38 mouse cellular contexts compared by ENCODE assay signal in the genomic region with DNA sequence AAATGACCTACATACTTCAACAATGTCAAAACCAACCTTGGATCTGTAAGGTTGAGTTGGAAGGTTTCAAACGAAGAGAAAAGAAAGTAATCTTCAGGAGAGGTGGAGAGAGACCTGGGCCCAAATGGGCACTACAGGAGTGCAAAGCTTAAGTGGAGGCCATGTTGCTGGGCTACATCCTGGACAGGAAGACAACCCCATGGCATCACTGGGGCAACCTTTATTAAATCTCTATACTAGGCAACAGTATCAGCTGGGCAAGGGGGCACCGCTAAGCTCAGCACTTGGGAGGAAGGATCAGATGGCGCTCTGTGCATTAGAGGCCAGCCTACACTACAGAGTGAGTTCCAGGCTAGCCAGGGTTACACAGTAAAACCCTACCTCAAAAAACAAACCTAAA. TPM values are rescaled to one million over a fixed set of nuclear protein-coding genes. Genes with fewer than 3 reads are reported as not detected.
"Had no signal": no experiment of that assay in that cellular context is flagged by ENCODE, and none has a peak within 500 bp of the region (broad histone marks: within the 10 kb centered on the region; RNA-seq: fewer than 3 reads in every experiment).

No protein-coding gene starts in this region.

- ATAC-seq: forebrain, embryonic 13.5 days; forebrain, embryonic 14.5 days; forebrain, embryonic 15.5 days; forebrain, embryonic 16.5 days; forebrain, postnatal 0 days had no signal

- H3K9ac ChIP-seq: embryonic facial prominence, embryonic 12.5 days; embryonic facial prominence, embryonic 13.5 days; embryonic facial prominence, embryonic 15.5 days; forebrain, embryonic 12.5 days; forebrain, embryonic 13.5 days; forebrain, embryonic 15.5 days; forebrain, postnatal 0 days had no signal

- H3K27me3 ChIP-seq: embryonic facial prominence, embryonic 12.5 days; embryonic facial prominence, embryonic 13.5 days; embryonic facial prominence, embryonic 15.5 days; forebrain, embryonic 12.5 days; forebrain, embryonic 13.5 days; forebrain, embryonic 15.5 days had no signal

- H3K27ac ChIP-seq: embryonic facial prominence, embryonic 10.5 days; embryonic facial prominence, embryonic 12.5 days; embryonic facial prominence, embryonic 13.5 days; embryonic facial prominence, embryonic 15.5 days; forebrain, embryonic 10.5 days; forebrain, embryonic 12.5 days; forebrain, embryonic 13.5 days; forebrain, embryonic 15.5 days; gastrocnemius, adult 2 months had no signal

- H3K9me3 ChIP-seq: embryonic facial prominence, embryonic 10.5 days; embryonic facial prominence, embryonic 12.5 days; embryonic facial prominence, embryonic 13.5 days; embryonic facial prominence, embryonic 15.5 days; forebrain, embryonic 10.5 days; forebrain, embryonic 12.5 days; forebrain, embryonic 13.5 days; forebrain, embryonic 15.5 days had no signal

- H3K36me3 ChIP-seq: embryonic facial prominence, embryonic 10.5 days; embryonic facial prominence, embryonic 13.5 days; embryonic facial prominence, embryonic 15.5 days; forebrain, embryonic 10.5 days; forebrain, embryonic 12.5 days; forebrain, embryonic 15.5 days had no signal

- H3K4me1 ChIP-seq: embryonic facial prominence, embryonic 12.5 days; embryonic facial prominence, embryonic 15.5 days; forebrain, embryonic 10.5 days; forebrain, embryonic 13.5 days; forebrain, embryonic 15.5 days had no signal

- H3K4me2 ChIP-seq: embryonic facial prominence, embryonic 12.5 days; embryonic facial prominence, embryonic 13.5 days; embryonic facial prominence, embryonic 15.5 days; forebrain, embryonic 12.5 days; forebrain, embryonic 13.5 days; forebrain, embryonic 15.5 days had no signal

- H3K4me3 ChIP-seq: embryonic facial prominence, embryonic 10.5 days; embryonic facial prominence, embryonic 12.5 days; embryonic facial prominence, embryonic 13.5 days; embryonic facial prominence, embryonic 15.5 days; erythroblast, embryonic 14.5 days; forebrain, embryonic 10.5 days; forebrain, embryonic 12.5 days; forebrain, embryonic 13.5 days; forebrain, embryonic 15.5 days; gastrocnemius, adult 2 months had no signal

- DNase-seq: cerebellum, adult 2 months; cerebellum, adult 8-10 months; cerebellum, adult 9-10 months; cerebellum, adult 9-11 months; cerebellum, postnatal 10 days; cerebellum, postnatal 14 days; cerebellum, postnatal 25 days; cerebellum, postnatal 36 days; embryo, embryonic 11 days; forebrain, postnatal 0 days; gastrocnemius, adult 2 months; gastrocnemius, postnatal 10 days; gastrocnemius, postnatal 14 days; gastrocnemius, postnatal 25 days; gastrocnemius, postnatal 36 days; heart, adult 18-20 months had no signal

RNA-seq across cellular contexts. Expression of a gene that starts 47.6 kb away (rescaled TPM):
- total RNA-seq: common myeloid progenitor, adult 5-6 weeks; forebrain, postnatal 0 days; gastrocnemius, adult 18-20 months; gastrocnemius, adult 2 months; gastrocnemius, adult 8-10 months; gastrocnemius, postnatal 10 days; gastrocnemius, postnatal 14 days; gastrocnemius, postnatal 25 days; gastrocnemius, postnatal 36 days; gastrocnemius, postnatal 4 days; granulocyte monocyte progenitor cell, adult 5-6 weeks; heart, adult 18-20 months; heart, adult 8-10 months had no signal
- polyA plus RNA-seq: cerebellum, adult 2 months; cortical plate, adult 2 months; embryonic facial prominence, embryonic 10.5 days; embryonic facial prominence, embryonic 11.5 days; embryonic facial prominence, embryonic 12.5 days; embryonic facial prominence, embryonic 13.5 days; embryonic facial prominence, embryonic 14.5 days; embryonic facial prominence, embryonic 15.5 days; erythroblast, embryonic 14.5 days; forebrain, embryonic 10.5 days; forebrain, embryonic 11.5 days; forebrain, embryonic 12.5 days; forebrain, embryonic 13.5 days; forebrain, embryonic 14.5 days; forebrain, embryonic 15.5 days; forebrain, embryonic 16.5 days; forebrain, postnatal 0 days; frontal cortex, adult 2 months had no signal
